Mouse (Mus musculus) CD4-positive, CD25-positive, alpha-beta regulatory T cell (primary cell): ENCODE measurements around the gene Pon1. TPM values are rescaled to one million over a fixed set of nuclear protein-coding genes. Genes with fewer than 3 reads are reported as not detected.

Experiments used
- polyA plus RNA-seq: library from polyadenylated mRNA; unstranded; fragments of 100-300 nt; shearing (Covaris generic); gene quantifications from one replicate; pipeline ENCODE4 v1.2.1, GENCODE M21; 2017

The Pon1 gene
- polyA plus RNA-seq = not detected

GRCm38 (mm10) chr6:5193693-5194092, at the start of gene Pon1:
Gene Pon1, minus strand, starts transcription at chr6:5193946.

Other genes starting within 250 kb of the Pon1 start
- gene Pon3, start 62.3 kb upstream of the Pon1 start, polyA plus RNA-seq = 6.8 TPM
- 77.9 TPM for gene Pon2, start 104.5 kb upstream of the Pon1 start, polyA plus RNA-seq
- 0.08 TPM for gene Asb4, start 189.4 kb upstream of the Pon1 start, polyA plus RNA-seq